Mouse (Mus musculus) stomach, postnatal 0 days (tissue): Measurements from ENCODE around the gene Abcc10.

Source experiments
- CTCF ChIP-seq: IDR thresholded peaks from 2 replicates; pipeline ENCODE4 v1.5.1; 2016; ENCODE audit warnings: antibody characterized with exemption, low read depth, mild to moderate bottlenecking, moderate library complexity
- EP300 ChIP-seq: optimal IDR thresholded peaks from 2 replicates; pipeline ENCODE3; 2016; ENCODE audit warnings: antibody characterized with exemption

DNA sequence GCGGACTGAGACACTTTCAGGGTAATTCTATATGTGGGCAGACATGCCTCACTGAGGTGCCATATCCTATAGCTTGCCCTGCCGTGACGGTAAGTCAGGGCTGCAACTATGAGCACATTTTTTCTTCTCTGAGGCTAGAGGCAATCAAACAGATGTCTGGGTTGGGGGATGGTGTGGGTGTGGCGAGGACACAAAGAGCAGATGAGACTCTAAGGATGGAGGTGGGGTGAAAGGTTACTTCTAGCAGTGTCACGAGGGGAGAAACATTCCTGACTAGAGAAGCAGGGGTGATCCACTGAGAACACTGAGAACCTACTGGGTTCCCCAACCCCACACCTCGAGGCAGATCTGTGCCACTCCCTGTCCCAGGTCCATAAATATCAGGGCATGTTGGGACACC lies 61.2 kb downstream of the Abcc10 start:
- no peak for TF ChIP-seq CTCF
- no peak for TF ChIP-seq EP300
